Mouse (Mus musculus): ENCODE measurements around the gene Vtcn1.

DNA sequence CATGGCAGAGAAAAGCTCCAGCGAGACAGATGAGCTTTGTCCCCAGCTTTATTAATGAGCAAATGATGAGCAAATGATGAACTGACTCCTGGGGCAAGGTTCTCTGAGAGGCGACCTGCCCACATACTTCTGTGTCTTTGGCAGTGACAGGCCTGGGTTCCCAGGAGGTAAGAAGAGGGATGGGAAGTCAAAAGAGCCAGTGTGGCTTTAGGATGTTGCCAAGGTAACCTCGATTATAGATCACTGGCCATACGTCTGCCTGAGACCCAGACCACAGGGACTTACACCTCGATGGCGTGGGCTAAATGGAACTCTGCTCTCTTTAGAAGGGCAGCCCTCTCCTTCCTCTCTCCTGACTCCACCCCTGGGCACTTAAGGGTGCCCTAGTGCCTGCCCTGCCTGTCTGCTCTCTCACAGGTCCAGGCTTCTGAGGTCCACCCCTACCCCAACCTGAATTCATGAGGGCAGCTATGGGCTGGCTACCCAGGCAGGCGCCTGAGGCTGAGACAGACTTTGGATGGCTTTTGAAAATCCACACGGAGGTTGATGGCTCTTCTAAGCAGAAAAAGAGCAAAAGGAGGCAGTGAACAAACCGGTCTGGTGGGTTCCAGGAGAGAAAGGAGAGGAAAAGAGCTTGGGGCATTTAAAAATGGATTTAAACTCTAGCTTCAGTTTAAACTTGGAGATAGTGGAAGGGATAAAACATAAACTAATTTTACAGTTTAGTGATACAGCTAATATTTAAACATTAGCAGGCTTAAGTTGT is 31.0 kb downstream of the Vtcn1 start:
- TF ChIP-seq CTCF (IDR thresholded peaks at IDR 0.05; ENCODE audit: extremely low read depth, insufficient read depth, insufficient read length, insufficient replicate concordance) (no peak), POLR2A (IDR thresholded peaks at IDR 0.05; ENCODE audit: low read depth, low read length) (no peak)
